Mouse (Mus musculus) fat pad, adult 2 months (tissue): ENCODE results near the gene Myh14.

Source experiments
- DNase-seq: peaks from one replicate; pipeline ENCODE4 v3.0.0-alpha.2; 2011; ENCODE audit warnings: low read depth, low spot score; ENCODE audit errors: extremely low read depth

Gene Myh14

GRCm38 (mm10) chr7:44636684-44637083 lies 34.0 kb downstream of the Myh14 start:
- DNase-seq, result no peak

DNA sequence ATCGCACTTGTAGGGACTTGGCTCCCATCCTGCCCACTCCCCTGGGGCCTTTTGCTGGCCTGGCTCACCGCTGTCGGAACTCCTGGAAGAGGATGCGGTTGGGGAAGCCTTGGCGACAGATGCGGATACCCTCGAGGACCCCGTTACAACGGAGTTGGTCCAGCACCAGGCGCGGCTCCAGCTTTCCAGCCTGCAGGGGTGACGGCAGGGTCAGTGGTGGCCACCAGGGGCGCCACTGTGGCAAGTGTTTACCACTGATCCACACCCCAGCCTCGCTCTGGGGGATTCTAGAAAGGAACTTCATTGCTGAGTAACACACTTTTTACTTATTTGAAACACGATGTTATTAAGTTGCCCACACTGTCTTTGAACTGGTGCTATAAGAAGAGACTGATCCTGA lies 37.2 kb downstream of the Myh14 start:
- DNase-seq, result no peak

- no peak for DNase-seq
These were observed 38.0 kb downstream of the Myh14 start for GRCm38 (mm10) chr7:44632676-44633075.

- no peak for DNase-seq
These were observed 40.2 kb downstream of the Myh14 start for GRCm38 (mm10) chr7:44630437-44630836.

- DNase-seq, result no peak
These were observed 42.1 kb downstream of the Myh14 start for GRCm38 (mm10) chr7:44628402-44629034.

DNA sequence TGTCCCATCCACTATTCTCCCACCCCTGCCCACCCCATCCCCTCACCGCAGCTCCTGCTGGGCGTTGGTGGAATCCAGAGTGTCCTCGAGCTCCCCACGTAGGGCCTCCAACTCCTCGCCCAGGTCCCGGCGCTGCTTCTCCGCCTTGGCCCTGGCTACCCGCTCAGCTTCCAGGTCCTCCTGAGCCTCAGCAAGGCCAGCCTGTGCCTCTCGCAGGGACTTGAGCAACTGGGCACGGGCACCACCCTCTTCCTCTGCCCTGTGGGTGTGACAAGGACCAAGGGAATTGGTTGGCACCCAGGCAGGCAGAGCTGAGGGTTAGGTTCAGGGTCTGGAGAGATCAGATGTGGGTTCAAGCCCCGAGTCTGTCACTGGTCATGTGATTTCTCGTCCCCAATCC lies 43.7 kb downstream of the Myh14 start:
- DNase-seq, result no peak

GRCm38 (mm10) chr7:44626068-44626385 lies 44.6 kb downstream of the Myh14 start:
- no peak for DNase-seq

DNA sequence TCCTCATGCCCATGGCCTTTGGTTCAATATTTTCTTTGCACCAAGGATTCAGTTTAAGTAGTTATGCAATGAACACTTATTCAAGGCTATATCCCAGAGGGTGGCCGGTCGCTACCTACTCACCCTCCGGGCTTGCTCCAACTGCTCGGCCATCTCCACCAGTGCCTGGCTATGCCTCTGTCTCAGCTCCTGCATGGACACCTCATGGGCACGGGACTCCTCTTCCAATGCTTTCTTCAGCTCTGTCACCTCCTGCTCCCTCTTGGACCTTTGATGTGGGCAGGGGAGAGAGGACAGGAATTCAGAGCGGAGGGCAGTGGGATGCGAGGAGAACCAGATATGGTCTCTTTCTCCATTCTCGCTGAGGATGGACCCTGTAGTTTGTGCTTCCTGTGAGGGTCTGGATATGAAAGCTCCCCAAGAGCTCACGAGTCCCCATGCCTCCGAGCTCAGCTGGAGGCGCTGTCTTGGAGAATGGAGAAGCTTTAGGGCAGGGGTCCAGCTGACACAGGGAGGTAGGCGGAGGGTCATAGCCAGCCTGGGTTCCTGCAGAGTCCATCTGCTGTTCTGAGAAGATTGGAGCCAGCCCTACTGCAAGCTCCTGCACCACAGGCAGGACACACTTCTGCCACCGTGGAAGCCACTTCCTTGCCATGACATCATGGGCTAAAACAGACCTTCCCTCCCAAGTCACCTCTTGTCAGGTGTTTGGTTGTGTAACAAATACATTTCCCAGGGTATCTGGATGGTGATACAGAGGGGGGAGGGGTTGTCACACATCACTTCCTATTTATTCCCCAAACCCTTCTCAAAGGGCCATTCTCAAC lies 45.2 kb downstream of the Myh14 start:
- DNase-seq, result no peak

DNA sequence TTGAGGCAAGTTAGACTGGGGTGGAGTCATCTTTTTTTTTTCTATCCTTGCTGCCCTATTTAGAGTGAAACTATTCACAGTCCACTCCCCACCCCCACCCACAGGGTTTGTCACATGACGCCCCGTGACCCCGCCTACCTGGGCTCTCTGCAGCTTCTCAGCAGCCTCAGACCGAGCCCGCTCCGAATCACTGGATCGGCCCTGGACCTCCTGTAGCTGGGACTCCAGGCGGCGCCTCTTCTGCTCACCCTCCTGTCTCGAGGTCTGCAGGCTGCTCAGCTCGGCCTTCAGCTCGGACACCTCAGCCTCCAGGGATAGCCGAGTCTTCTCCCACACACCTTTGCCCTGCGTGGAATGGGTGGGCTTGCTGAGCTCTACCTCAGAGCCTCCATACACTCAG lies 45.8 kb downstream of the Myh14 start:
- no peak for DNase-seq

DNA sequence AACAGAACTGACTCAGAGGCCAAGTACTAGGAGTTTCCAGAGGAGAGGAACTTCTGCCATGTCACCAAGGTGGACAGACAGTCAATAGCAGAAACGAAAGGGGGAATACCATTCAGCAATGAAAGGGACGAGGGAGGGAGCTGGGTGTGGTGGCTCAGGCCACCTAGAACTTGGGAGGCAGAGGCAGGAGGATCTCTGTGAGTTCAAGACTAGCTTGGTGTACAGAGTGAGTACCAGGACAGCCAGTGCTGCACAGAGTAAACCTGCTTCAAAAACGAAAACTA lies 46.2 kb downstream of the Myh14 start:
- no peak for DNase-seq

GRCm38 (mm10) chr7:44623714-44624542 lies 46.7 kb downstream of the Myh14 start:
- DNase-seq, result no peak

- no peak for DNase-seq
These were observed 53.6 kb downstream of the Myh14 start for GRCm38 (mm10) chr7:44617059-44617458.

DNA sequence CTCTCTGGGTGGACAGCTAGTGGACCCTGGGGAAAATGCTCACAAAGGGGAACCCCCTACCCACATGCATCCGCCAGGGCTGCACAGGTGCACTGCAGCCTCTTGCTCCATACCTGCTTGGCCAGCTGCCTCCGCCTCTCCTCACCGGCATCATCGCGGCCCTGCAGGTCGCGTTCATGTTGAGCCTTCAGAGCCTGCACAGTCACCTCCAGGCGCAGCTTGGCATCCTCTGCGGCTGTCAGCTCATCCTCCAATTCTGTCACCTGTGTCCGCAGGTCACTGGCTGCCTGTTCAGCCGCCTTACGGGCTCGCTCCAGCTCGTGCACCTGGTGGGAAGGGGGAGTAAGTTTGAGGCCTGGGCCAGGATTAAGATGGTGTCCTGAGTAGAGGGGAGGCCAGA lies 54.7 kb downstream of the Myh14 start:
- no peak for DNase-seq

DNA sequence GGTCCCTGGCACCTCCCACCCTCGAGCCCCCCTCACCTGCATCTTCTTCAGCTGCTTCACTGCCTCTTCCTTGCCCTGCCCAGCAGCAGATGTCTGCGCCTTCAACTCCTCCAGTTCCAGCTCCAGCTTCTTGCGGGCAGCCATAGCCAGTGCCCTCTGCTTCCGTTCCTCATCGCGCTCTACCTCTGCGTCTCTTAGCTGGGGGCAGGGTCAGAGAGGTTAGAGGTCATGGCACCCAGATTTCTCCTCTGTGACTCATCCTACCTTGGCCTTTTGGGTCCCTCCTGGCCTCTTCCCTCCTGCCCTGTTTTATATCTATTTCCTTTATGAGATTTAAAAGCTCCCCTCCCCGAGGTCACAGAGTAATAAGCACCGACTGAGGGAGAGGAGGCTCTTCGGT lies 55.3 kb downstream of the Myh14 start:
- DNase-seq, result no peak

- no peak for DNase-seq
These were observed 56.5 kb downstream of the Myh14 start for GRCm38 (mm10) chr7:44614041-44614688.

DNA sequence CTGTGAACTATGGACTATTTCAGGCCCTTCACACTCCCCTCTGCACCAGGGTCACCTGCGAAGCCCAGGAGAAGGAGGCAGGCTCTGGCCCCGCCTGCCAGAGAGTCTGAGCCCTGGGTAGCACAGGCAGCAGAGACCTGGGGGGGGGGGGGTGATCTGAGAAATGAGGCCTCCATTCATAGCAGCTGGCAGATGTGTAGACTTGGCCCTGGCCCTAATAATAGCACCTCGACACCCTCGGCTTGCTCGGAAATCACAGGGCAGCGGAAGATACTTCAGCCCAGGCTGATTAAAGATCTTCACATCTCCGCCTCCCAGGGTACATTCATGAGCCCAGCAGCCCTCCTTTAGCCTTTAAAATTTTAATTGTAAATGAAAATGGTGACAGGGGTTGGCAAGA lies 58.5 kb downstream of the Myh14 start:
- DNase-seq, result no peak

DNA sequence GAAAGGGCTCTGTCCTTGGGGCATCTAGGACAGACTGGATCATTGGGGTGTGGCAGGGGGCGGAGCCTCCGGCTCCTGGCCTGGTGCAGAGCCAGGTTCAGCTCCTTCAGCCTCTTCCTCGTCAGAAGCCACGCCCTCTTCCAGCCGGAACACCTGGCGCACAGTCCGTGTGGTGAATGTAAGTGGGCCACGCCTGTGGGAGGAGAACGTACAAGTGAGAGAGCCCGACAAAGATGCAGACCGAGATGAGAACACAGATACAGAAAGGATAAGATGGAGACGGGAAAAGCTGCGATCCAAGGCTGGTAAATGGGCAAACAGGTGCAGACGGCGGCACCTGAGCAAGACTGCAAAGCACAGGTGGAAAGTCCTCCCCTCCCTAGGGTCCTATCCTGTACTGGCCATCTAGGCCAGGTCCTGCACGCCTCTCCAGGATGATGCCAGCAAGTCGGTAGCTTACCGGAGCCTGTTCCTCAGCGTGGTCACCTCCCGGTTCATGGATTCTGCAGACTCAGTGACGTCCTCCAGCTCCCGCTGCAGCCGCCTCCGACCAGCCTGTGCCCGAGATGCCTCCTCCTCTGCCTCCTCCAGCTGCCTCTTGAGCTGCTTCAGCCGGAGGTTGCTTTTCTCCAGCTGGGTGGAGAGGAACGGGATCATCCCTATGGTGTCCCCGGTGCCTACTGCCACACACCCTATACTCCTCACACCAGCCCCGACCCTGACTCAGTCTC lies 64.3 kb downstream of the Myh14 start:
- no peak for DNase-seq

GRCm38 (mm10) chr7:44605436-44605835 lies 65.2 kb downstream of the Myh14 start:
- DNase-seq, result no peak

- no peak for DNase-seq
These were observed 66.0 kb downstream of the Myh14 start for GRCm38 (mm10) chr7:44604619-44605018.

- DNase-seq, result no peak
These were observed 66.5 kb downstream of the Myh14 start for GRCm38 (mm10) chr7:44604139-44604606.
